Mouse (Mus musculus): ENCODE measurements around the gene Gm49405.
"Not testable (repeated sequence)": the region's sequence is repeated elsewhere in the genome, so short reads cannot be mapped to it uniquely, and the experiment has no call there.

Gene Gm49405

GRCm38 (mm10) chr19:4000119-4000900 lies at the start of gene Gm49405, which contains the start of gene Nudt8:
TSS of gene Gm49405 (plus strand) at chr19:4000626.
TSS of gene Nudt8 (plus strand) at chr19:4000580.
- peak; percentile 94 to 96 for DNase-seq

GRCm38 (mm10) chr19:3951461-3951860 lies 49.0 kb upstream of the Gm49405 start:
- DNase-seq = no peak

- DNase-seq = no peak
Observed at GRCm38 (mm10) chr19:3952099-3952498, 48.3 kb upstream of the Gm49405 start.

- DNase-seq = no peak
Observed at GRCm38 (mm10) chr19:3955033-3955432, 45.4 kb upstream of the Gm49405 start.

GRCm38 (mm10) chr19:3955804-3956203 lies 44.6 kb upstream of the Gm49405 start:
- no peak for DNase-seq

- not testable (repeated sequence) for DNase-seq
Observed at GRCm38 (mm10) chr19:3957296-3958036, 43.0 kb upstream of the Gm49405 start.

GRCm38 (mm10) chr19:3958470-3958869 lies 42.0 kb upstream of the Gm49405 start, which contains the start of gene Aldh3b3:
TSS of gene Aldh3b3 (plus strand) at chr19:3958645.
- no peak for DNase-seq

- DNase-seq = no peak
Observed at GRCm38 (mm10) chr19:3959030-3959429, 41.4 kb upstream of the Gm49405 start.

GRCm38 (mm10) chr19:3960211-3960610 lies 40.2 kb upstream of the Gm49405 start:
- DNase-seq = no peak

- not testable (repeated sequence) for DNase-seq
Observed at GRCm38 (mm10) chr19:3961805-3962204, 38.6 kb upstream of the Gm49405 start.

- no peak for DNase-seq
Observed at GRCm38 (mm10) chr19:3962469-3962868, 38.0 kb upstream of the Gm49405 start.

GRCm38 (mm10) chr19:3964030-3964429 lies 36.4 kb upstream of the Gm49405 start:
- DNase-seq = no peak

- no peak for DNase-seq
Observed at GRCm38 (mm10) chr19:3966330-3967075, 33.9 kb upstream of the Gm49405 start.

- no peak for DNase-seq
Observed at GRCm38 (mm10) chr19:3967258-3967657, 33.2 kb upstream of the Gm49405 start.

GRCm38 (mm10) chr19:3972229-3972628 lies 28.2 kb upstream of the Gm49405 start, which contains the start of gene Aldh3b2:
TSS of gene Aldh3b2 (plus strand) at chr19:3972328.
- no peak for DNase-seq

- DNase-seq = not testable (repeated sequence)
Observed at GRCm38 (mm10) chr19:3974608-3975007, 25.8 kb upstream of the Gm49405 start.

- no peak for DNase-seq
Observed at GRCm38 (mm10) chr19:3975866-3976265, 24.6 kb upstream of the Gm49405 start.

- peak; percentile 57 to 68 for DNase-seq
Observed at GRCm38 (mm10) chr19:3980309-3980708, 20.1 kb upstream of the Gm49405 start.

GRCm38 (mm10) chr19:3980917-3981316 lies 19.5 kb upstream of the Gm49405 start:
- DNase-seq = no peak

GRCm38 (mm10) chr19:3983527-3984200 lies 16.8 kb upstream of the Gm49405 start:
- no peak for DNase-seq

GRCm38 (mm10) chr19:3985261-3985681 lies 15.2 kb upstream of the Gm49405 start:
- no peak for DNase-seq

- DNase-seq = no peak
Observed at GRCm38 (mm10) chr19:3986334-3986733, 14.1 kb upstream of the Gm49405 start, which contains the start of gene Acy3. TSS of gene Acy3 (plus strand) at chr19:3986570.

Data from thymus, postnatal 36 days (tissue).